Mouse (Mus musculus): ENCODE results near the gene Uty.

Uty gene

DNA sequence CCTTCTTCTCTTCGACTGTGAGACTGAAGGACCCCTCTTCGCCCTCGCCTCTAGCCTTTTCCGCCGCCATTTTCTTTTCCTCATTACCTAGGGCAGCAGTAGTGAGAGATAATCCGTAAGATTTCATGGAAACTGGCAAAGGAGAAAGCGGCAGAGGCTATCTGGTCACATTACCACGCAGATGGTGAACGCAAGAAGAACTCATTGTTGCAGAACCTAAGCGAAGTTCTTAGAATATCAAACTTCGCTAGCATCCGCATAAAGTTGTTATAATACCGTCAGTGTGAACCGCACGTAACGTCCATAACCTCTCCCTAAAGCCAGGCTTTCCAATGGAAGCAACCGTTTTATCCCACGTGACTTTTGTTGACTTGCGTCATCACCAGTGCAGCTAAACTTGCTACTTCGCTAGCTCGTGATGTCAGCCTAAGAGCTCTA lies at the start of gene Uty:
TSS of gene Uty (minus strand) at position 334 of the 438 bp plus-strand sequence.
- peak in 1 of 2 experiments; percentile 76 for DNase-seq

- no peak for DNase-seq
These were observed 48.1 kb upstream of the Uty start for GRCm38 (mm10) chrY:1293708-1294107.

DNA sequence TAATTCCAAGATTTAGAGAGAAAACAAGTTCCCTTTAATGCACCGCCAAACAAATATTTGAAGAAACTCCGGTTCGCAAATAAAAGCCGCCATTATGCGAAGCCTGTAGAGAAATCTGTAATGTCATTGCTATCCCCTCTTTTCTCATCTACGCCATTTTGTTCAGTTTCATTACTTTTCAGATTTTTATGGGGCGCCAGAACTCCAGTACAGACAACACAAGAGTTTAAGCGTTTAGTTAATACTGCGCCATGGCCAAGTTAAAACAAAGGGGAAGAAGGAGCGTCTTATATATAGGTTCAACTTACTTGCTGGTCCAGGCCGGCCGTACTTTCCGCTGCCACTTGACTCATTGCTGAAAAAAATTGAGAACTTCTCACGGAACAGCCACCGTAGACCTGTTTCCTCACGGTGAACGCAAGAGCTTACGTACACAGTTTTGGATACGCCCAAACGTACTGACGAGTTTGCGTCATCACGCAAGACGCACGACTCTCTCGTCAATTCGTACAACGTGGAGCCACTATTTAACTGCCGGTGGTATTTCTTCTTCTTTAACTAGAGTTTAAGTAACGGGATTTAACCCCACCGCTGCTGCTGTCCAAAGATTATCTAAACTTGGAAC lies 40.7 kb upstream of the Uty start, which contains the start of gene Ddx3y:
TSS of gene Ddx3y (minus strand) at position 459 of the 625 bp plus-strand sequence.
- peak in 1 of 2 experiments; percentile 75 for DNase-seq

DNA sequence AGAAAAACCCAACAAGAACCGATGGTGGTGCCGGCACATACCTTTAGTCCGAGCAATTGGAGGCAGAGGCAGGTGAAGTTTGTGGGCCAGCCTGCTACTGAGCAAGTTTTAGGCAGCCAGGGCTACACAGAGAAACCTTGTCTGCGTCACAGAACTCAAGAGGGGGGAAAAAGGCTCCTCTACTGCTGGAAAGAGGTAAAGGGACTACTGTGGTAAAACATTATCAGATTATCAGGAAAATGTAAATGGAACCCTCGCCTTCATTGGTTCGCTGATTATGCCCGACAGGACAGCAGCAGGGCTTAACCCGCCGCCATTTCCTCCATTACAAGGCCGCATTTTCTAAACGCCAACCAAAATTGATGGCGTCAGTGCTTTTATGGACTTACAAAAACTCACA lies 40.2 kb upstream of the Uty start:
- peak in 1 of 2 experiments; percentile 20 for DNase-seq

- DNase-seq: peak in 1 of 2 experiments; percentile 1
These were observed 558 bp upstream of the Uty start for GRCm38 (mm10) chrY:1246117-1246516.

DNA sequence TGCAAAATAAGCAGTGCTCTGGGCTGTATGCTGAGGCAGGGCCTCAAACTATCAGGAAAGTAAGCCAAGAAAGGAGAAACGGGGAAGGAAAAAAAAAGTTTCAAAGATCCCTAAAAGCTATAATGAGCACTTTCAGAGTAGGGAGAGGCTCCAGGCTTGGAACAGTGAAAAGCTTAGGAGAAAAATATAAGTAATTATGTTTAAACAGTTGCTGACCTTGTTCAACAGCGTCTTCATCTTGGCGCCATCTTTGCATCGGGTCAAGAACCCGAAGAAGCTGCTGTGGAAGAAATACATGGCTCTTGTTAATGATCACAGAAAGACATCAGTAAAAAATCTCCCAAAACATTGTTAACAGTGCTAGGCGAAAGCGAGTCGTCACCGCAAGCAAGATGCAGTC lies 619 bp downstream of the Uty start:
- DNase-seq: peak in 1 of 2 experiments; percentile 6

GRCm38 (mm10) chrY:1244421-1244820 lies 1.1 kb downstream of the Uty start:
- DNase-seq: no peak

DNA sequence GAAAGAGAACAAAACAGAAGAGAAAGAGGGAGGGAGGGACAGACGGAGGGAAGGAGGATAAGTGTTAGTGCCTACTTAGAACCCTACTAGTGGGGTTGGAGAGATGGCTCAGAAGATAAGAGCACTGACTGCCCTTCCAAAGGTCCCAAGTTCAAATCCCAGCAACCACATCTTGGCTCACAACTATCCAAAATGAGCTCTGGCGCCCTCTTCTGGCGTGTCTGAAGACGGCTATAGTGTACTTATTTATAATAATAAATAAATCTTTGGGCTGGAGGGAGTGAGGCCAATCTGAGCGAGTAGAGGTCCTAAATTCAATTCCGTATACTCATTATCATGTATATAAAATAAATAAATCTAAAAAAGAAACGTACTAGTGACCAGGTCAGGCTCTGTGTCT lies 25.6 kb downstream of the Uty start:
- DNase-seq: no peak

GRCm38 (mm10) chrY:1178476-1178875 lies 67.1 kb downstream of the Uty start:
- DNase-seq: no peak

- no peak for DNase-seq
These were observed 82.5 kb downstream of the Uty start for GRCm38 (mm10) chrY:1163054-1163453.

- no peak for DNase-seq
These were observed 129.4 kb downstream of the Uty start for GRCm38 (mm10) chrY:1116153-1116552.

- DNase-seq: no peak
These were observed 131.5 kb downstream of the Uty start for GRCm38 (mm10) chrY:1114016-1114415.
